Mouse (Mus musculus) heart, adult 2 months (tissue): Measurements from ENCODE around the gene Atp1a2.

Source experiments
- CTCF ChIP-seq: fragments of 200-600 bp; IDR thresholded peaks from 2 replicates; pipeline ENCODE4 v1.8.1; 2022; ENCODE audit warnings: antibody characterized with exemption, mild to moderate bottlenecking, moderate library complexity
- EP300 ChIP-seq: fragments of 200-500 bp; IDR thresholded peaks from 2 replicates; pipeline ENCODE4 v1.6.1; 2011; ENCODE audit warnings: low read depth, low read length, control low read depth; ENCODE audit not compliant: insufficient read depth

GRCm38 (mm10) chr1:172317431-172317830 lies 19.6 kb upstream of the Atp1a2 start:
- TF ChIP-seq CTCF (no peak), EP300 (no peak)
